Mouse (Mus musculus): ENCODE measurements at regions not wholly inside any gene's neighbourhood (a gene's known extent, or its start where the extent isn't known, plus 50 kb on each side); places are given as distances from the start of the nearest gene placed in this dataset.
"Not testable (repeated sequence)": the region's sequence is repeated elsewhere in the genome, so short reads cannot be mapped to it uniquely, and the experiment has no call there.

DNA sequence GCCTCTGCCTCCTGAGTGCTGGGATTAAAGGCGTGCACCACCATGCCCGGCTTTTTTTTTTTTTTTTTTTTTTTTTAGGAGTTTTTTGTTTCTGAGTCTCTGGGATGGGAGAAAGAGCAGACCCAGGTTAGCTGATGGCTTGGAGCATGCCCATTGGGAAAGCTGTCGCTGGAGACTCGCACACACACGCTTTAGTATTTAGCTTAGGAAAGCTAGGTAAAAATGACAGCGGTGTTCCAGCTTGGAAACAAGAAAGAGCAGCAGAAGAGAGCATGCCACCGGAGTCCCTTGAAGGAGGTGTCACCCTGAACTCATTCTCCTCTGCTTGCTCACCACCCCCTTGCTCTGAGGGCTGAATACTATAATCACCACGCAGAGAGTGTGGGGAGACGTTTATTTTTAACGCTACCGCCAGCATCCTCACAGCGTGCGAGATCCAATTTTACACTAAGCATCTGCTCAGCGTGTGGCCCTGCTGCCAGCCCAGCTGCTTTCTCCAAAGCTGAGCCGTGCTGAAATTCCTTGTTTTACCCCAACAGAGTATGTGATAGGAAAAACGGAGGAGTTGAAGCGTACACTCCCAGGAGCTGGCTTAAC, 95.9 kb upstream of the Map3k1 start:
- no peak for DNase-seq (ENCODE audit: low read depth, low spot score)

- DNase-seq (ENCODE audit: low read depth, low spot score) = no peak
Measured at GRCm38 (mm10) chr13:111905213-111905701, 96.5 kb upstream of the Map3k1 start.

- no peak for DNase-seq (ENCODE audit: low read depth, low spot score)
Measured at GRCm38 (mm10) chr13:111911071-111911470, 102.3 kb upstream of the Map3k1 start.

DNA sequence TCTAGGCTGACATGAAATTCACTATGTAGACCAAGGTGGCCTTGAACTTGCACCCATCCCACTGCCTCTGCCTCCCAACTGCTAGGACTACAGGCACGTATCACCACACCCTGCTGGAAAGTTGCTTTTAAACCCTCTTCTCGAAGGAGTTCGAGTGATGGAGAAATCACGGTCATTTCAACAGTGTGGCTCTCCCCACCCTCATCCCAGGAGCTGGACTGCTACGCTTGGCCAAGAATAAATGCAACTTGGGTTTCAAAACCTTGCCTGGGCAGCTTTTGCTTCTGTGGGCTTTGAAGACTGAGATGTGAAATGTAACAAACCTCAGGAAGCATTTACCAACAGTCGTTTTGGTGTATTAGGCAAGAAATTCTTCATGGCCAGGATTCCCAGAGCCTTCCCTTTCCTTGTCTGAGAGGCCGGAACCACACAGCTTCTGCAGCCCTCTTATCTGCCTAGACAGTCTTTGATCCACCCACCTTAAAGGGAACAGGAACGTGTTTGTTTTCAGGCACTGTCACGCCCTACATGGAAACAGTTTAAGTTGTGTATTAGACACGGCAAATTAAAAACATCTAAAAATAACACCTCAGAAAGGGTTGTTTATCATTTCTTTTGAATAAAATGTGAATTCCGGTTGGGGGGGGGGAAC, 103.0 kb upstream of the Map3k1 start:
- no peak for DNase-seq (ENCODE audit: low read depth, low spot score)

GRCm38 (mm10) chr13:111914348-111914913, 105.6 kb upstream of the Map3k1 start:
- DNase-seq (ENCODE audit: low read depth, low spot score) = no peak

DNA sequence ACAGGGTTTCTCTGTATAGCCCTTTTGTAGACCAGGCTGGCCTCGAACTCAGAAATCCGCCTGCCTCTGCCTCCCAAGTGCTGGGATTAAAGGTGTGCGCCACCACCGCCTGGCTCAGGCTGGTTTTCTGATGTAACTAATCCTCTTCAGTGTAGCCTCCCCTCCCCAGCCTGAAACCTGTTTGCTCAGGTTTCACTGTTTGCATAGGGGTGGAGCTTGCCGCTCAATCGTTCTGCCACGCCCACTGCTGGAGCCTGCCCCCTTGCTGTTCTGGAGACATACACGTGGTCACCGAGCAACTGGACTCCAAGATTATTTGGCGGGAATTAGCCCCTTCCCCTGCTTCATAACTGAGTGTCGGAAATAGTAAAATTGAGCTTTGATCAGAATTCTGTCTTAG, 110.6 kb upstream of the Map3k1 start:
- DNase-seq (ENCODE audit: low read depth, low spot score) = not testable (repeated sequence)

DNA sequence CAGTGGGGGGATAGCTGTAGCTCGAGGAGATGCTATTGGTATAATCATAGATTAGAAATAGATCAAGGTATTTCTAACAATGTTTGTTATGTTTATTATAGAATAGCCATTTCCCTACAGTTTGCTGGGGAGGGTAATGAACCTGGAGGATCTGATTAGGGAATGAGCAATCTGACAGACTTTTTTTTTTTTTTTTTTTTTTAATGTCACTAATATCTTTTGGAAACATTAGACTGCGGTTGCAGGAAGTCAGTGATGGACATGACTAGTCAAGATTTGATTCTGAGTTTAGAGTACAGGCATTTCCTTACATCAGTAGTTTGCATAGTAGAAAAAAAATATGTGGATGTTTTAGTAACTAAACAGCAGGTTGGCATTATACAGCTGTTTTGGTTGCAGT, 111.7 kb upstream of the Map3k1 start:
- DNase-seq (ENCODE audit: low read depth, low spot score) = no peak

DNA sequence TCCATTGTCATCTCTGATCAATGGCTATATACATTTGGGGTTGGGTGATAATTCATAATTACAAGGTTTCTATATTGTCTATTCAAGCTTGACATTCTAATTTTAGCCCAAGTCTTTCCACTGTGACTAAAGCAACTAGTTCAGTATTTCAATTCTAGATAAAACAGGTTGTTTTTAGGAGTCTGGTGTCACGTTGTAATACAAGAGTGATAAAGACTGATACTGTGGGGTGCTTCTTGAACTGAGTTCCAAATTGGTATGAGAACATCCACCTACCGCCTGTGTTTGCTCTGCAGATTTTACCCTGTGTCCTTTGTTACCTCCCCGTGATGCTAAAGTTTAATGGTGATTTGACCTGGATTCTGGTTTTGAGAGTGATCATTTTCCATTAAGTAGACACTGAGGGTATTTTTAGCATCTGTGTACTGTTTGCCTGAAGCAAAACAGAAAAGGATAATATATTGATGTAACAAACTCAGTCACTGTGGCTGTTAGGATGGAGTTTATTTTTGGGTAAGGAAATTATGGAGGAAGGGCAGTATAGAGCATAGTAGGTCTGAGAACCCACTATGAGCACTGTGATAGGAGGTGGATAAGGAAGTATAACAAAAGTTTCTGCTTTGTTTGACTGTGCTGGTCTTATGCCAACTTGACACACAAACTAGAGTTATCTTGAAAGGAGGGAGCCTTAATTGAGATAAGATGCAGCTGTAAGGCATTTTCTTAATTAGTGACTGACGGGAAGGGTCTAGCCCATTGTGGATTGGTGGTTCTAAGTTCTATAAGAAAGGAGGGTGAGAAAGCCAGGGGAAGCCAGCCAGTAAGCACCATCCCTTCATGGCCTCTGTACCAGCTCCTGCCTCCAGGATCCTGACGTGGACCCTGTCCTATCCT, 112.6 kb upstream of the Map3k1 start:
- no peak for DNase-seq (ENCODE audit: low read depth, low spot score)

- DNase-seq (ENCODE audit: low read depth, low spot score) = no peak
Measured at GRCm38 (mm10) chr13:111925349-111925748, 116.6 kb upstream of the Map3k1 start.

GRCm38 (mm10) chr13:111926801-111927200, 118.0 kb upstream of the Map3k1 start:
- DNase-seq (ENCODE audit: low read depth, low spot score) = no peak

GRCm38 (mm10) chr13:111927489-111927888, 118.7 kb upstream of the Map3k1 start:
- no peak for DNase-seq (ENCODE audit: low read depth, low spot score)

DNA sequence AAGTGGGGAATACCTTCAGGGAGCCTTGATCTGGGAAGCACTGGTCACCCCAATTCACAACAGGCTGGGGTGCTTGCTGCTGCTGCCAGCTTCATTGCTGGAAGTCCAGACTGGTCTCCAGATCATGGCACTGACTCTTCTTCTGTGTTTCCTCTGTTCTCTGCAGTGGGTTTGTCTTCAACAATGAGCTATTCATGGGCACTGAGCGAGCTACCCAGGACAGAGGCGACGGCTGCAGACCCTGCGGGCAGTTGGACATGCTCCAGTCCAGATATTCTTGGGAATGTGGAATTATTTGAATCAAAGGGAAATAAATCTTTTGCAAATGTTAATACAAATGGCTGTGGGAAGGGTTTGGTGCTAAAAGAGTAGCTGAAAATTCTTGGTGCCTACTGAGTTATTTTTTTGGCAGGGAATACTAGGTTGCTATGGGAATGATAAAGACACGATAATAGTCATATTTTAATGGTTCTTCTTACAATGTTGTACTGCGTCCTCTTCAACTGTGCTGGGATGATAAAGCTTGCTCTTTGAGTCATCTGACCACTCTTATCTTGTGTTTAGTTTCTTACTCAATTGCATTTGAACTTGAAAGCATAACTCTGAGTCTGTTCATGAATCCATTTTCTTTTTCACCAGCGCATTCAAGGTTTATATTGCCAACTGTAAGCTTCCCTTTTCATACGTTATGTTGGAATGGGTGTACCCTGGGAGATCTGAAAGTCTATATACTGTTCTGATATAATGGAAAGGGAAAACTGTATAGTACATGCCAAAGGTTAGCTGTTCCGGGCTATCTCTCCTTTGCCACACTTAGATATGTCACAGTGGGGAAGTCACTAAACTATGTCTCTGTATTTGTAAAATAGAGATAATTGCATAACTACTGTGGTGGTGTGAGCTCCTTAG, 120.1 kb upstream of the Map3k1 start:
- no peak for DNase-seq (ENCODE audit: low read depth, low spot score)

DNA sequence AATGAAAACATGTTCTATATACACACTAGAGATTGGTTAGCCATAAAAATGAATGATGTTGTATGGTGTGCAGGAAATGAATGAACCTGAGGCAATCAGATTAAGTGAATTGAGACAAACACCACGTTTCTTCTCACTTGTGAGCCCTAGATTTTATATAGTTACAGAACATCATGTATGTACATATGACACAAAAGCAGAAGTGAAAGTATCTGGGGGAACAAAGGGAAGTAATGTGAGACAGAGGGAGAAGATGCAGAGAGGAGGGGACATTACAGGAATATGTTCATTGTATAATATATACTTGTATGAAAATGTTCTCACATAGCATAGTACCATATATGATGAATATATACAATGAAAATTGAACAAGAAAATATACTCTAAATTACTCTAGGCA, 121.1 kb upstream of the Map3k1 start:
- no peak for DNase-seq (ENCODE audit: low read depth, low spot score)

- DNase-seq (ENCODE audit: low read depth, low spot score) = no peak
Measured at GRCm38 (mm10) chr13:111932464-111932863, 123.7 kb upstream of the Map3k1 start.

- DNase-seq (ENCODE audit: low read depth, low spot score) = no peak
Measured at GRCm38 (mm10) chr13:111933526-111934240, 124.9 kb upstream of the Map3k1 start.

- DNase-seq (ENCODE audit: low read depth, low spot score) = no peak
Measured at GRCm38 (mm10) chr13:111935721-111936080, 126.9 kb upstream of the Map3k1 start.

- DNase-seq (ENCODE audit: low read depth, low spot score) = no peak
Measured at GRCm38 (mm10) chr13:111936081-111936857, 127.5 kb upstream of the Map3k1 start.

DNA sequence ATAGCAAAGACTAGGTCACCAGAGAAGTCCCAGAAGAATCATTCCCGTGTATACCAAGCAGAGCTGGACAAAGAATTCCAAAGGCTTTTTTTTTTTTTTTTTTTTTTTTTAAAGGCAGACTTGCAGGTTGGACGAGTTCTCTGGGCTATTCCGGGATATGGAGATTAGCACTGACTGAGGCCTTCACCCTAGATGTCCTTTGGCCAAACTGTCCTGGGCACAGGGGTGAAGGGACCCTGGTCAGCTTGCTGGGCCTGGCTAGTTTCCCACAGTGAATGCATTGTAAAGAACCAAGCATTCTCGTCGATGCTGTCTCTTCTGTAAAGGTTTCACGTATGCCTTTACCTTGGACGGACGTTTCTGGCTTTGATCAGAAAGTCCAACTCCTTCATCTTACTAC, 128.2 kb upstream of the Map3k1 start:
- no peak for DNase-seq (ENCODE audit: low read depth, low spot score)

GRCm38 (mm10) chr13:111938896-111939422, 130.2 kb upstream of the Map3k1 start:
- no peak for DNase-seq (ENCODE audit: low read depth, low spot score)
